In genomic region chr9:56553626-56554025, GRCm38 (mm10) we compare ENCODE assay signal across 12 mouse cellular contexts.
A peak's percentile ranks its signal among the peaks of the same experiment; 100 is the strongest.
DNase-seq lines count a peak whose midpoint lies in the region; ATAC-seq and TF ChIP-seq lines count a peak whose summit lies in the region.
"Had no signal": no experiment of that assay in that cellular context is flagged by ENCODE, and none has a peak within 500 bp of the region (broad histone marks: within the 10 kb centered on the region; RNA-seq: fewer than 3 reads in every experiment).

No protein-coding gene starts in this region.

- no peak overlapping the region for H3K4me2 ChIP-seq in hindbrain, embryonic 12.5 days (replicated peaks)
- H3K4me2 ChIP-seq in midbrain, postnatal 0 days (ENCODE audit: low read depth, low read length, poor library complexity, severe bottlenecking) = no peak overlapping the region
- H3K4me2 ChIP-seq: forebrain, embryonic 15.5 days had no signal

- 86% methylated on average over 13 of the region's 13 CpGs for WGBS in spleen, adult 2 months
- WGBS in hindbrain, embryonic 12.5 days = 57% methylated on average over 13 of the region's 13 CpGs
- WGBS in midbrain, postnatal 0 days = 59% methylated on average over 13 of the region's 13 CpGs

- ATAC-seq in hindbrain, embryonic 12.5 days (ENCODE audit: low FRiP score) = 0 out of 2 replicates have a peak, but pooled peaks have one; percentile 20
- no peak for ATAC-seq in midbrain, postnatal 0 days (ENCODE audit: low FRiP score)

- DNase-seq in spleen, adult 2 months (ENCODE audit: low read depth in 1 of 2, low spot score in 2 of 2) = no peak
- DNase-seq in spleen, adult 12 weeks (ENCODE audit: low spot score) = no peak
- DNase-seq in cerebellum, adult 9-10 months = peak; percentile 62
- DNase-seq in midbrain, postnatal 0 days (ENCODE audit: low spot score) = peak; percentile 56
- DNase-seq in gastrocnemius, postnatal 4 days (ENCODE audit: low spot score in 2 of 2) = no peak
- no peak for DNase-seq in lung, postnatal 4 days
- no peak for DNase-seq in right cerebral cortex, postnatal 25 days
- DNase-seq: kidney, postnatal 36 days had no signal

- peak overlapping the region; percentile 8; the same call in 1 of the 2 replicates for H3K27ac ChIP-seq in spleen, adult 2 months (ENCODE audit: insufficient read depth, low read length)
- H3K27ac ChIP-seq in hindbrain, embryonic 12.5 days = peak overlapping the region; percentile 25; the same call in 1 of the 2 replicates
- H3K27ac ChIP-seq in midbrain, postnatal 0 days (ENCODE audit: low read depth, low read length) = no peak overlapping the region; the same call in 1 of the 2 replicates
- H3K27ac ChIP-seq: forebrain, embryonic 15.5 days; liver, embryonic 14.5 days had no signal

- TF ChIP-seq CTCF in spleen, adult 2 months (IDR thresholded peaks at IDR 0.05; ENCODE audit: extremely low read depth, insufficient read depth, insufficient read length, insufficient replicate concordance) = no peak
- TF ChIP-seq CTCF in midbrain, postnatal 0 days (IDR thresholded peaks at IDR 0.05) = 0 out of 2 replicates have a peak, but pooled peaks have one; percentile 6

- no peak overlapping the region for H3K4me3 ChIP-seq in spleen, adult 2 months (ENCODE audit: extremely low read depth, insufficient read depth, insufficient read length)
- H3K4me3 ChIP-seq in hindbrain, embryonic 12.5 days = no peak overlapping the region
- no peak overlapping the region for H3K4me3 ChIP-seq in midbrain, postnatal 0 days (ENCODE audit: low read depth, low read length)
- H3K4me3 ChIP-seq: forebrain, embryonic 15.5 days had no signal

- TF ChIP-seq POLR2A in spleen, adult 2 months (IDR thresholded peaks at IDR 0.05; ENCODE audit: low read depth, low read length) = no peak

- H3K9ac ChIP-seq in hindbrain, embryonic 12.5 days = no peak overlapping the region
- no peak overlapping the region for H3K9ac ChIP-seq in midbrain, postnatal 0 days (replicated peaks; ENCODE audit: low read length, poor library complexity, severe bottlenecking)
- H3K9ac ChIP-seq: forebrain, embryonic 15.5 days; liver, embryonic 14.5 days had no signal

- H3K9me3 ChIP-seq in hindbrain, embryonic 12.5 days (replicated peaks) = no peaks in the 10 kb centered on the region
- no peaks in the 10 kb centered on the region for H3K9me3 ChIP-seq in midbrain, postnatal 0 days (ENCODE audit: low read length)
- H3K9me3 ChIP-seq: forebrain, embryonic 15.5 days had no signal

- no peaks in the 10 kb centered on the region; the same call in 1 of the 2 replicates for H3K4me1 ChIP-seq in spleen, adult 2 months (ENCODE audit: control insufficient read depth, insufficient read depth, insufficient read length)
- peaks cover 23% of the 10 kb centered on the region for H3K4me1 ChIP-seq in hindbrain, embryonic 12.5 days
- peaks cover 8% of the 10 kb centered on the region for H3K4me1 ChIP-seq in midbrain, postnatal 0 days (ENCODE audit: insufficient read depth, low read length)

- no peaks in the 10 kb centered on the region for H3K27me3 ChIP-seq in spleen, adult 2 months (ENCODE audit: control insufficient read depth, insufficient read depth, low read length)
- no peaks in the 10 kb centered on the region for H3K27me3 ChIP-seq in hindbrain, embryonic 12.5 days
- no peaks in the 10 kb centered on the region for H3K27me3 ChIP-seq in midbrain, postnatal 0 days (ENCODE audit: insufficient read depth, low read length)
- H3K27me3 ChIP-seq: forebrain, embryonic 15.5 days; Patski had no signal

- H3K36me3 ChIP-seq in spleen, adult 2 months (ENCODE audit: control insufficient read depth, insufficient read depth, low read length) = no peaks in the 10 kb centered on the region
- H3K36me3 ChIP-seq in hindbrain, embryonic 12.5 days = no peaks in the 10 kb centered on the region
- no peaks in the 10 kb centered on the region for H3K36me3 ChIP-seq in midbrain, postnatal 0 days (ENCODE audit: insufficient read depth, low read length)
- H3K36me3 ChIP-seq: forebrain, embryonic 15.5 days had no signal

Comparison
In these comparisons a context has a peak if more than half of its experiments do, and no peak if none do; other contexts are left out.
1. DNase-seq: peak in cerebellum, adult 9-10 months (single experiment) and midbrain, postnatal 0 days (single experiment); none in spleen, adult 2 months (0 of 2), spleen, adult 12 weeks (single experiment), gastrocnemius, postnatal 4 days (0 of 2), lung, postnatal 4 days (0 of 2) and right cerebral cortex, postnatal 25 days (single experiment).